Mouse (Mus musculus) ES-E14 (cell line): ENCODE measurements at regions not wholly inside any gene's neighbourhood (a gene's known extent, or its start where the extent isn't known, plus 50 kb on each side); places are given as distances from the start of the nearest gene placed in this dataset.

Experiments
- DNase-seq: peaks from one replicate; pipeline ENCODE4 v3.0.0-alpha.2; 2013; ENCODE audit warnings: low read depth, low spot score
- H3K27ac ChIP-seq: 2 replicates; pipeline ENCODE4 v1.5.1; 2012; ENCODE audit warnings: low read depth, mild to moderate bottlenecking, low read length, moderate library complexity, mixed read lengths; ENCODE audit not compliant: poor library complexity, insufficient read depth, severe bottlenecking
- H3K36me3 ChIP-seq: 2 replicates; pipeline ENCODE4 v1.6.1; 2012; ENCODE audit warnings: mild to moderate bottlenecking, low read length, moderate library complexity, mixed read lengths; ENCODE audit not compliant: control insufficient read depth, poor library complexity, insufficient read depth, severe bottlenecking
- H3K4me1 ChIP-seq, 2 experiments: fragments of 150-350 bp in 1 of 2; sonication (generic) in 1 of 2; 2 replicates each; pipeline ENCODE4 v1.6.1; 2012; ENCODE audit warnings: low read length in 2 of 2, mild to moderate bottlenecking in 1 of 2, mixed read lengths in 1 of 2; ENCODE audit not compliant: control insufficient read depth in 2 of 2, insufficient read depth in 2 of 2, poor library complexity in 1 of 2
- H3K4me3 ChIP-seq, 2 experiments: fragments of 150-350 bp in 1 of 2; sonication (generic) in 1 of 2; 2 replicates each; pipeline ENCODE4 v1.5.1; 2012; ENCODE audit warnings: low read length in 2 of 2, low read depth in 1 of 2, mild to moderate bottlenecking in 1 of 2, mixed read lengths in 1 of 2; ENCODE audit not compliant: insufficient read depth in 1 of 2, poor library complexity in 1 of 2, severe bottlenecking in 1 of 2
- H3K9ac ChIP-seq: 2 replicates; pipeline ENCODE4 v1.6.1; 2012; ENCODE audit warnings: low read depth, mild to moderate bottlenecking, low read length, mixed read lengths; ENCODE audit not compliant: poor library complexity, insufficient read depth, severe bottlenecking
- H3K9me3 ChIP-seq: fragments of 150-350 bp; sonication (generic); 2 replicates; pipeline ENCODE4 v1.6.1; 2012; ENCODE audit warnings: low read depth, mild to moderate bottlenecking, low read length; ENCODE audit not compliant: control insufficient read depth, insufficient read depth
- CHD2 ChIP-seq: IDR thresholded peaks from 2 replicates; pipeline ENCODE4 v1.6.1; 2014; ENCODE audit warnings: mild to moderate bottlenecking, low read depth, low read length, inconsistent platforms
- HCFC1 ChIP-seq: IDR thresholded peaks from 2 replicates; pipeline ENCODE4 v1.6.1; 2012; ENCODE audit warnings: low read length, inconsistent platforms, borderline replicate concordance; ENCODE audit not compliant: insufficient read depth
- MAFK ChIP-seq: IDR thresholded peaks from 2 replicates; pipeline ENCODE4 v1.6.1; 2014; ENCODE audit warnings: mild to moderate bottlenecking, low read depth, low read length, inconsistent platforms; ENCODE audit not compliant: insufficient read depth
- ZC3H11A ChIP-seq: IDR thresholded peaks from 2 replicates; pipeline ENCODE4 v1.6.1; 2012; ENCODE audit warnings: low read depth, mild to moderate bottlenecking, inconsistent platforms, low read length, borderline replicate concordance
- ZNF384 ChIP-seq: IDR thresholded peaks from 2 replicates; pipeline ENCODE4 v1.6.1; 2012; ENCODE audit warnings: low read depth, low read length, inconsistent platforms
- in situ Hi-C, 2 experiments: fragments of 600-800 bp; cut with MboI; formaldehyde crosslinking; loops; one replicate each; pipeline ENCODE4 v1.15.1; 2025; ENCODE audit warnings: low sequenced_read_pairs in 2 of 2, inconsistent platforms in 1 of 2; ENCODE audit not compliant: unreplicated experiment in 2 of 2

GRCm38 (mm10) chr6:31776841-31777240 is 213.1 kb upstream of the Podxl start:
- Histone ChIP-seq H3K9me3 (no peaks in the 10 kb centered on the region), H3K36me3 (no peaks in the 10 kb centered on the region), H3K4me3 (no peak overlapping the region), H3K27ac (no peak overlapping the region), H3K9ac (no peak overlapping the region), H3K4me1 (no peaks in the 10 kb centered on the region)
- no peak for TF ChIP-seq MAFK
- TF ChIP-seq ZNF384: no peak
- TF ChIP-seq HCFC1: no peak
- no peak for TF ChIP-seq CHD2
- no peak for TF ChIP-seq ZC3H11A
- DNase-seq: peak; percentile 12
- in situ Hi-C loops: no loop called here

- H3K4me1 ChIP-seq: no peaks in the 10 kb centered on the region
- H3K36me3 ChIP-seq: no peaks in the 10 kb centered on the region
- no peak overlapping the region for H3K27ac ChIP-seq
- no peak for DNase-seq
- H3K9me3 ChIP-seq: no peaks in the 10 kb centered on the region
- in situ Hi-C loops: no loop called here
- no peak overlapping the region for H3K9ac ChIP-seq
- H3K4me3 ChIP-seq: no peak overlapping the region
- TF ChIP-seq HCFC1: no peak
- no peak for TF ChIP-seq ZNF384
- TF ChIP-seq ZC3H11A: no peak
- no peak for TF ChIP-seq CHD2
- no peak for TF ChIP-seq MAFK
Measured at GRCm38 (mm10) chr6:31771916-31772315, 208.1 kb upstream of the Podxl start.

GRCm38 (mm10) chr6:31745589-31745988 is 181.8 kb upstream of the Podxl start:
- no peak for DNase-seq
- H3K4me3 ChIP-seq: no peak overlapping the region
- no peak overlapping the region for H3K9ac ChIP-seq
- H3K4me1 ChIP-seq: no peaks in the 10 kb centered on the region
- H3K27ac ChIP-seq: no peak overlapping the region
- TF ChIP-seq MAFK (no peak), CHD2 (no peak), ZC3H11A (no peak), HCFC1 (no peak)
- H3K36me3 ChIP-seq: no peaks in the 10 kb centered on the region
- no peaks in the 10 kb centered on the region for H3K9me3 ChIP-seq
- in situ Hi-C loops: no loop called here

- Histone ChIP-seq H3K4me3 (no peak overlapping the region), H3K27ac (no peak overlapping the region), H3K9ac (no peak overlapping the region), H3K9me3 (no peaks in the 10 kb centered on the region), H3K4me1 (no peaks in the 10 kb centered on the region), H3K36me3 (no peaks in the 10 kb centered on the region)
- no peak for TF ChIP-seq ZC3H11A
- in situ Hi-C loops: no loop called here
- no peak for DNase-seq
Measured at GRCm38 (mm10) chr6:31731391-31731790, 167.6 kb upstream of the Podxl start.

GRCm38 (mm10) chr6:31719614-31720013 is 155.8 kb upstream of the Podxl start:
- TF ChIP-seq ZC3H11A (no peak), ZNF384 (no peak), HCFC1 (no peak), MAFK (no peak), CHD2 (no peak)
- H3K9ac ChIP-seq: no peak overlapping the region
- H3K4me3 ChIP-seq: no peak overlapping the region
- in situ Hi-C loops: no loop called here
- DNase-seq: no peak
- H3K9me3 ChIP-seq: no peaks in the 10 kb centered on the region
- H3K36me3 ChIP-seq: no peaks in the 10 kb centered on the region
- no peak overlapping the region for H3K27ac ChIP-seq
- H3K4me1 ChIP-seq: peaks cover 2% of the 10 kb centered on the region in 2 experiments; a peak in 1 of 4 replicates
